In genomic region chr8:87832381-87833325, GRCm38 (mm10) we compare ENCODE assay signal across 9 mouse cellular contexts.
A peak's percentile ranks its signal among the peaks of the same experiment; 100 is the strongest.
DNase-seq lines count a peak whose midpoint lies in the region; ATAC-seq and TF ChIP-seq lines count a peak whose summit lies in the region.
"Had no signal": no experiment of that assay in that cellular context is flagged by ENCODE, and none has a peak within 500 bp of the region (broad histone marks: within the 10 kb centered on the region; RNA-seq: fewer than 3 reads in every experiment).

No protein-coding gene starts in this region.

- no peak overlapping the region for H3K4me3 ChIP-seq in heart, embryonic 10.5 days
- H3K4me3 ChIP-seq in E14TG2a.4 (replicated peaks; ENCODE audit: low read length), result peak overlapping the region; percentile 65
- H3K4me3 ChIP-seq in forebrain, embryonic 12.5 days (replicated peaks), result no peak overlapping the region
- no peak overlapping the region for H3K4me3 ChIP-seq in limb, embryonic 13.5 days

- H3K9me3 ChIP-seq in heart, embryonic 10.5 days, result no peaks in the 10 kb centered on the region
- H3K9me3 ChIP-seq in E14TG2a.4 (ENCODE audit: low read length), result no peaks in the 10 kb centered on the region; the same call in 1 of the 2 replicates
- H3K9me3 ChIP-seq in forebrain, embryonic 12.5 days, result no peaks in the 10 kb centered on the region
- no peaks in the 10 kb centered on the region for H3K9me3 ChIP-seq in limb, embryonic 13.5 days

- no peak for DNase-seq in heart, embryonic 10.5 days (ENCODE audit: low spot score)
- no peak for DNase-seq in heart, adult 11 months
- DNase-seq in testis, postnatal 10 days (ENCODE audit: low spot score), result no peak
- no peak for DNase-seq in thymus, postnatal 36 days

- H3K27me3 ChIP-seq in heart, embryonic 10.5 days (ENCODE audit: insufficient read depth, poor library complexity, severe bottlenecking), result no peaks in the 10 kb centered on the region
- H3K27me3 ChIP-seq in E14TG2a.4 (ENCODE audit: insufficient read depth, low read length), result no peaks in the 10 kb centered on the region
- H3K27me3 ChIP-seq in forebrain, embryonic 12.5 days, result no peaks in the 10 kb centered on the region
- no peaks in the 10 kb centered on the region for H3K27me3 ChIP-seq in limb, embryonic 13.5 days

- no peaks in the 10 kb centered on the region for H3K36me3 ChIP-seq in heart, embryonic 10.5 days
- H3K36me3 ChIP-seq in E14TG2a.4 (ENCODE audit: insufficient read depth, low read length), result no peaks in the 10 kb centered on the region
- H3K36me3 ChIP-seq in forebrain, embryonic 12.5 days (replicated peaks), result no peaks in the 10 kb centered on the region
- H3K36me3 ChIP-seq in limb, embryonic 13.5 days, result no peaks in the 10 kb centered on the region

- no peak for ATAC-seq in forebrain, embryonic 12.5 days (ENCODE audit: low FRiP score)
- ATAC-seq in limb, embryonic 13.5 days (ENCODE audit: low FRiP score, low read depth), result no peak
- ATAC-seq in monocyte, adult 5-6 weeks (replicated peaks; ENCODE audit: insufficient number of reproducible peaks, low FRiP score, low TSS enrichment, poor library complexity, severe bottlenecking), result no peak
- ATAC-seq: intestine, postnatal 0 days had no signal

- 43% methylated on average over 23 of the region's 23 CpGs for WGBS in heart, embryonic 10.5 days
- 15% methylated on average over 23 of the region's 23 CpGs for WGBS in forebrain, embryonic 12.5 days
- WGBS in limb, embryonic 13.5 days, result 28% methylated on average over 23 of the region's 23 CpGs

- H3K4me1 ChIP-seq in heart, embryonic 10.5 days, result peaks cover 78% of the 10 kb centered on the region
- peaks cover 81% of the 10 kb centered on the region for H3K4me1 ChIP-seq in E14TG2a.4 (replicated peaks; ENCODE audit: low read depth, low read length)
- peaks cover 89% of the 10 kb centered on the region for H3K4me1 ChIP-seq in forebrain, embryonic 12.5 days
- H3K4me1 ChIP-seq in limb, embryonic 13.5 days, result peaks cover 80% of the 10 kb centered on the region

- no peak for TF ChIP-seq CTCF in E14TG2a.4 (conservative IDR thresholded peaks at IDR 0.05; ENCODE audit: low read length)

- peak overlapping the region; percentile 87 for H3K27ac ChIP-seq in heart, embryonic 10.5 days
- peak overlapping the region; percentile 85 for H3K27ac ChIP-seq in forebrain, embryonic 12.5 days
- peak overlapping the region; percentile 93 for H3K27ac ChIP-seq in limb, embryonic 13.5 days

- H3K9ac ChIP-seq in forebrain, embryonic 12.5 days, result peak overlapping the region; percentile 47; the same call in 1 of the 2 replicates
- H3K9ac ChIP-seq in limb, embryonic 13.5 days, result peak overlapping the region; percentile 50

- peak overlapping the region; percentile 13; the same call in 1 of the 2 replicates for H3K4me2 ChIP-seq in forebrain, embryonic 12.5 days
- peak overlapping the region; percentile 36 for H3K4me2 ChIP-seq in limb, embryonic 13.5 days (replicated peaks)
